Comparison of ENCODE assay signal across 10 mouse cellular contexts in genomic region chr6:93716686-93717625, GRCm38 (mm10).
DNase-seq lines count a peak whose midpoint lies in the region; ATAC-seq lines count a peak whose summit lies in the region.
"Had no signal": no experiment of that assay in that cellular context is flagged by ENCODE, and none has a peak within 500 bp of the region (broad histone marks: within the 10 kb centered on the region; RNA-seq: fewer than 3 reads in every experiment).

No protein-coding gene starts in this region.

- H3K27me3 ChIP-seq in heart, embryonic 16.5 days (ENCODE audit: control insufficient read depth, insufficient read depth, low read length) = no peaks in the 10 kb centered on the region
- peaks cover 22% of the 10 kb centered on the region; the same call in 1 of the 2 replicates for H3K27me3 ChIP-seq in hindbrain, embryonic 10.5 days (ENCODE audit: insufficient read depth, poor library complexity, severe bottlenecking)
- H3K27me3 ChIP-seq in midbrain, embryonic 15.5 days (replicated peaks) = no peaks in the 10 kb centered on the region

- peak overlapping the region; percentile 67 for H3K4me2 ChIP-seq in heart, embryonic 16.5 days (ENCODE audit: low read depth, low read length)
- peak overlapping the region; percentile 65 for H3K4me2 ChIP-seq in midbrain, embryonic 15.5 days

- H3K4me3 ChIP-seq in heart, embryonic 16.5 days (ENCODE audit: low read length) = peak overlapping the region; percentile 37
- peak overlapping the region; percentile 43 for H3K4me3 ChIP-seq in hindbrain, embryonic 10.5 days
- peak overlapping the region; percentile 40 for H3K4me3 ChIP-seq in midbrain, embryonic 15.5 days
- H3K4me3 ChIP-seq: erythroblast, embryonic 14.5 days had no signal

- intact Hi-C loops in heart, postnatal 10 days (cut with DNase I) = no loop called here

- no peaks in the 10 kb centered on the region for H3K36me3 ChIP-seq in heart, embryonic 16.5 days (ENCODE audit: control insufficient read depth, insufficient read depth)
- no peaks in the 10 kb centered on the region for H3K36me3 ChIP-seq in hindbrain, embryonic 10.5 days
- H3K36me3 ChIP-seq in midbrain, embryonic 15.5 days (replicated peaks) = no peaks in the 10 kb centered on the region
- H3K36me3 ChIP-seq: G1E had no signal

- ATAC-seq in heart, embryonic 16.5 days (replicated peaks; ENCODE audit: extremely low read depth, insufficient read depth, low FRiP score) = no peak
- ATAC-seq in midbrain, embryonic 15.5 days (replicated peaks) = peak; percentile 76

- no peaks in the 10 kb centered on the region for H3K9me3 ChIP-seq in heart, embryonic 16.5 days (replicated peaks; ENCODE audit: control insufficient read depth, low read length)
- H3K9me3 ChIP-seq in hindbrain, embryonic 10.5 days = no peaks in the 10 kb centered on the region
- no peaks in the 10 kb centered on the region for H3K9me3 ChIP-seq in midbrain, embryonic 15.5 days

- no peak for DNase-seq in heart, postnatal 10 days
- peak; percentile 61 for DNase-seq in brain, adult 2 months (ENCODE audit: low read depth, low spot score)
- DNase-seq in hindbrain, embryonic 10.5 days (ENCODE audit: low spot score) = peak; percentile 13
- no peak for DNase-seq in ovary, postnatal 36 days (ENCODE audit: low spot score)
- no peak for DNase-seq in gastrocnemius, postnatal 25 days
- no peak for DNase-seq in right cerebral cortex, postnatal 10 days (ENCODE audit: low spot score in 2 of 2)

- no peak overlapping the region for H3K27ac ChIP-seq in heart, embryonic 16.5 days (ENCODE audit: low read length)
- H3K27ac ChIP-seq in hindbrain, embryonic 10.5 days = peak overlapping the region; percentile 12; the same call in 1 of the 2 replicates
- peak overlapping the region; percentile 60 for H3K27ac ChIP-seq in midbrain, embryonic 15.5 days

- peak overlapping the region; percentile 14; the same call in 1 of the 2 replicates for H3K9ac ChIP-seq in heart, embryonic 16.5 days (ENCODE audit: low read length)
- peak overlapping the region; percentile 37 for H3K9ac ChIP-seq in midbrain, embryonic 15.5 days

- WGBS in heart, embryonic 16.5 days = 19% methylated on average over 24 of the region's 24 CpGs
- WGBS in hindbrain, embryonic 10.5 days = 5% methylated on average over 24 of the region's 24 CpGs
- 2% methylated on average over 24 of the region's 24 CpGs for WGBS in midbrain, embryonic 15.5 days

- H3K4me1 ChIP-seq in heart, embryonic 16.5 days (ENCODE audit: control insufficient read depth, insufficient read depth, low read length) = peaks cover 23% of the 10 kb centered on the region
- peaks cover 43% of the 10 kb centered on the region for H3K4me1 ChIP-seq in hindbrain, embryonic 10.5 days (replicated peaks)
- peaks cover 41% of the 10 kb centered on the region for H3K4me1 ChIP-seq in midbrain, embryonic 15.5 days

Comparison
In these comparisons a context has a peak if more than half of its experiments do, and no peak if none do; other contexts are left out.
1. DNase-seq: peak in brain, adult 2 months (single experiment) and hindbrain, embryonic 10.5 days (single experiment); none in heart, postnatal 10 days (0 of 2), ovary, postnatal 36 days (single experiment), gastrocnemius, postnatal 25 days (single experiment) and right cerebral cortex, postnatal 10 days (0 of 2).
2. Peak in every context shown above with its lines, with median percentiles within 50 percentile points of each other: H3K4me3 ChIP-seq.